Mouse (Mus musculus) liver, embryonic 11.5 days (tissue): ENCODE data around the gene Eml1. TPM values are rescaled to one million over a fixed set of nuclear protein-coding genes. Genes with fewer than 3 reads are reported as not detected.
A peak's percentile ranks its signal among the peaks of the same experiment; 100 is the strongest.

Source experiments
- ATAC-seq: fragments of 200-750 bp; cut with Nextera tagmentation; replicated peaks from 2 replicates; pipeline ENCODE4 v1.8.0; 2017; ENCODE audit warnings: moderate number of reproducible peaks, mild to moderate bottlenecking, moderate TSS enrichment, moderate library complexity; ENCODE audit not compliant: low FRiP score
- DNase-seq: peaks from one replicate; pipeline ENCODE4 v3.0.0-alpha.2; 2017; ENCODE audit warnings: low spot score
- H3K27ac ChIP-seq: fragments of 300-500 bp; sonication (generic); 2 replicates; pipeline ENCODE4 v1.5.1; 2014; ENCODE audit warnings: mild to moderate bottlenecking, low read depth, low read length, control low read depth
- H3K27me3 ChIP-seq: fragments of 300-500 bp; sonication (generic); replicated peaks from 2 replicates; pipeline ENCODE4 v1.6.1; 2014; ENCODE audit warnings: low read length, mixed read lengths; ENCODE audit not compliant: control insufficient read depth, insufficient read depth
- H3K36me3 ChIP-seq: fragments of 300-500 bp; sonication (generic); 2 replicates; pipeline ENCODE4 v1.6.1; 2014; ENCODE audit warnings: mild to moderate bottlenecking, low read length, moderate library complexity, mixed read lengths; ENCODE audit not compliant: control insufficient read depth, insufficient read depth
- H3K4me1 ChIP-seq: fragments of 300-500 bp; sonication (generic); replicated peaks from 2 replicates; pipeline ENCODE4 v1.6.1; 2014; ENCODE audit warnings: low read length, mixed read lengths; ENCODE audit not compliant: control insufficient read depth, insufficient read depth
- H3K4me2 ChIP-seq: fragments of 300-500 bp; sonication (generic); 2 replicates; pipeline ENCODE4 v1.6.1; 2014; ENCODE audit warnings: mild to moderate bottlenecking, control low read depth, moderate library complexity
- H3K4me3 ChIP-seq: fragments of 300-500 bp; sonication (generic); 2 replicates; pipeline ENCODE4 v1.5.1; 2014; ENCODE audit warnings: low read depth, low read length, control low read depth
- H3K9ac ChIP-seq: fragments of 300-500 bp; sonication (generic); 2 replicates; pipeline ENCODE4 v1.6.1; 2014; ENCODE audit warnings: low read depth, low read length, control low read depth
- H3K9me3 ChIP-seq: fragments of 300-500 bp; sonication (generic); 2 replicates; pipeline ENCODE4 v1.6.1; 2016; ENCODE audit warnings: low read length, inconsistent platforms, mixed read lengths; ENCODE audit not compliant: control insufficient read depth
- WGBS: fragments of 180-500 bp; shearing (Covaris S2); extraction: QIAGEN DNeasy Blood & Tissue Kit; methylation state at CpG from one replicate; pipeline ENCODE4 v1.1.7; 2014; 5-methylcytosine and 5-hydroxymethylcytosine counted together
- polyA plus RNA-seq: library from polyadenylated mRNA; unstranded; fragments of >200 nt; fragmentation: Nextera tagmentation; extraction: Ambion mirVana; gene quantifications from 2 replicates; pipeline ENCODE4 v1.2.1, GENCODE M21; 2014

The Eml1 gene
- 14.8 and 18.3 TPM in 2 replicates for polyA plus RNA-seq

DNA sequence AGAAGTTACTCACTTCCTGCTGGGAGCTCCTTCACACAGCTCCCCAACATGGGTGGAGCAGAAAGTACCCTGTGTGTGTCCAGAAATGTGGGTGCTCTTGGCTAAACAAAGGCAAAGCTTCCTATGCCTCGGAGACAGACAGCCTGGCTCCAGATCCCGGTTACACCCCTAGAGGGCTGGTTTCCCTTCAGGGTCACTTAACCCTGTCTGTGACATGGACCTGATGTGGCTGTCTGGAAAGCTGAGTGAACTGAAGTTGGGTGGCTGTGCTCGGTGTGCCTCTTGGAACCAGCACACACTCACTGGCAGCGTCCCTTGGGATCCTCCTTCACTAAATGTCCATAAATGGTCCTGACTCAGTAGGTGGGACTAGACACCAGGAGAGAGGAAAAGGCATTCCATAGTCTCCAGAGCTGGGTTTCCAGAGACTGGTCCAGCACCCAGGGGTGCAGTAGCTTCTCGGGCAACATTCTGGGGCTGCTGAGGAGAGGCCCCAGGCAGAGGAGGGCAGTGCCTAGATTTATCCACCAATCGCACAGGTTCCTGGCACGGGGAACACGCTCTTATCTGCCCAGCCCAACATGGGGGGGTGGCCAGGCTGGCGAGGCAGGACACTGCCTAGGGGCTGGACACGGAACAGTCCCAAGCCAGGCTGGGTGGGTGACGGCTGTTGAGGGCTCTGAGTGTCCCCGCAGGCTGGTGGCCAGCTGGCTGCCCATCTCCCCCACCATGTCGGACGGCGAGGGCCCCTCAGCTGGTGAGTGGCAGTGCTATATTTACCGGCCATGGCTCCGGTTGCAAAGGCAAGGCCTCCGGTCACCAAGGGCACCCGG is at the start of gene Eml1:
Gene Eml1, plus strand, starts transcription at position 362 of the 833 bp plus-strand sequence.
- Histone ChIP-seq H3K4me1 (peaks cover 8% of the 10 kb centered on the region), H3K36me3 (no peaks in the 10 kb centered on the region), H3K4me3 (no peak within 1 kb of the TSS), H3K9ac (no peak within 1 kb of the TSS), H3K9me3 (no peaks in the 10 kb centered on the region), H3K27ac (no peak within 1 kb of the TSS), H3K27me3 (no peaks in the 10 kb centered on the region), H3K4me2 (no peak within 1 kb of the TSS)
- 59% methylated on average over 19 of the region's 19 CpGs for WGBS
- no peak; the same call in 1 of the 2 replicates for ATAC-seq
- no peak for DNase-seq

- H3K4me3 ChIP-seq: no peak overlapping the region
- H3K27me3 ChIP-seq: peaks cover 56% of the 10 kb centered on the region
- DNase-seq (no peak), ATAC-seq (no peak)
- no peak overlapping the region for H3K4me2 ChIP-seq
- no peak overlapping the region for H3K27ac ChIP-seq
- WGBS: 40% methylated on average over 5 of the region's 5 CpGs
- H3K9me3 ChIP-seq: no peaks in the 10 kb centered on the region
- H3K9ac ChIP-seq: no peak overlapping the region
- H3K36me3 ChIP-seq: no peaks in the 10 kb centered on the region
- 0 out of 2 replicates have a peak, but pooled peaks cover 3% of the 10 kb centered on the region for H3K4me1 ChIP-seq
These were observed 44.4 kb upstream of the Eml1 start for GRCm38 (mm10) chr12:108326401-108326800.

GRCm38 (mm10) chr12:108327889-108328491 is 42.8 kb upstream of the Eml1 start:
- peaks cover 58% of the 10 kb centered on the region for H3K27me3 ChIP-seq
- no peak overlapping the region for H3K9ac ChIP-seq
- peak overlapping the region; percentile 29 for H3K4me3 ChIP-seq
- 3% methylated on average over 65 of the region's 66 CpGs for WGBS
- H3K4me1 ChIP-seq: peaks cover 3% of the 10 kb centered on the region; the same call in 1 of the 2 replicates
- no peak overlapping the region for H3K27ac ChIP-seq
- H3K36me3 ChIP-seq: no peaks in the 10 kb centered on the region
- peak overlapping the region; percentile 57 for H3K4me2 ChIP-seq
- DNase-seq (no peak), ATAC-seq (no peak)
- H3K9me3 ChIP-seq: no peaks in the 10 kb centered on the region

GRCm38 (mm10) chr12:108333056-108333455 is 37.7 kb upstream of the Eml1 start:
- Histone ChIP-seq H3K4me2 (peak overlapping the region; percentile 96), H3K4me1 (peaks cover 13% of the 10 kb centered on the region), H3K9ac (0 out of 2 replicates have a peak overlapping the region, but pooled peaks have one; percentile 34), H3K9me3 (no peaks in the 10 kb centered on the region), H3K36me3 (no peaks in the 10 kb centered on the region), H3K4me3 (peak overlapping the region; percentile 52), H3K27ac (no peak overlapping the region), H3K27me3 (peaks cover 61% of the 10 kb centered on the region)
- WGBS: 0% methylated on average over 16 of the region's 16 CpGs
- ATAC-seq (peak; percentile 66), DNase-seq (peak; percentile 84)

GRCm38 (mm10) chr12:108333481-108333882 is 37.3 kb upstream of the Eml1 start:
- peak overlapping the region; percentile 34; the same call in 1 of the 2 replicates for H3K9ac ChIP-seq
- peak overlapping the region; percentile 52 for H3K4me3 ChIP-seq
- H3K27ac ChIP-seq: no peak overlapping the region
- peaks cover 13% of the 10 kb centered on the region for H3K4me1 ChIP-seq
- H3K4me2 ChIP-seq: peak overlapping the region; percentile 96
- peaks cover 56% of the 10 kb centered on the region for H3K27me3 ChIP-seq
- 2% methylated on average over 22 of the region's 22 CpGs for WGBS
- no peaks in the 10 kb centered on the region for H3K36me3 ChIP-seq
- peak; percentile 25 for ATAC-seq
- no peak for DNase-seq
- no peaks in the 10 kb centered on the region for H3K9me3 ChIP-seq

- Histone ChIP-seq H3K27ac (no peak within 1 kb of the TSS), H3K9ac (peak within 1 kb of the TSS; percentile 61)
- under 1% methylated on average over 48 of the region's 56 CpGs for WGBS
These were observed 36.8 kb upstream of the Eml1 start, which contains the start of gene Cyp46a1 for GRCm38 (mm10) chr12:108333895-108334445. Cyp46a1 (plus strand) TSS chr12:108334381.

GRCm38 (mm10) chr12:108334529-108334928 is 36.2 kb upstream of the Eml1 start:
- Histone ChIP-seq H3K4me3 (peak overlapping the region; percentile 61), H3K9ac (peak overlapping the region; percentile 61), H3K4me2 (peak overlapping the region; percentile 96), H3K4me1 (peaks cover 13% of the 10 kb centered on the region), H3K27ac (no peak overlapping the region), H3K27me3 (peaks cover 46% of the 10 kb centered on the region), H3K36me3 (no peaks in the 10 kb centered on the region), H3K9me3 (no peaks in the 10 kb centered on the region)
- DNase-seq: no peak
- ATAC-seq: no peak
- 3% methylated on average over 25 of the region's 32 CpGs for WGBS

More at GRCm38 (mm10) chr12:108333895-108334445, 36.8 kb upstream of the Eml1 start, which contains the start of gene Cyp46a1:
- Histone ChIP-seq H3K36me3 (no peaks in the 10 kb centered on the region), H3K4me1 (peaks cover 13% of the 10 kb centered on the region), H3K27me3 (peaks cover 52% of the 10 kb centered on the region), H3K4me2 (peak within 1 kb of the TSS; percentile 96), H3K4me3 (peak within 1 kb of the TSS; percentile 61), H3K9me3 (no peaks in the 10 kb centered on the region)
- ATAC-seq (peak; percentile 93), DNase-seq (peak; percentile 99)

- H3K9ac ChIP-seq: no peak overlapping the region
- WGBS: 19% methylated on average over 14 of the region's 14 CpGs
- no peaks in the 10 kb centered on the region for H3K36me3 ChIP-seq
- no peak for ATAC-seq
- no peak overlapping the region for H3K4me2 ChIP-seq
- no peak for DNase-seq
- peaks cover 27% of the 10 kb centered on the region for H3K27me3 ChIP-seq
- H3K4me3 ChIP-seq: no peak overlapping the region
- no peaks in the 10 kb centered on the region for H3K9me3 ChIP-seq
- H3K4me1 ChIP-seq: peaks cover 6% of the 10 kb centered on the region
- H3K27ac ChIP-seq: no peak overlapping the region
These were observed 32.1 kb upstream of the Eml1 start for GRCm38 (mm10) chr12:108338572-108339190.
